7 mouse cellular contexts compared by ENCODE assay signal in the genomic region with DNA sequence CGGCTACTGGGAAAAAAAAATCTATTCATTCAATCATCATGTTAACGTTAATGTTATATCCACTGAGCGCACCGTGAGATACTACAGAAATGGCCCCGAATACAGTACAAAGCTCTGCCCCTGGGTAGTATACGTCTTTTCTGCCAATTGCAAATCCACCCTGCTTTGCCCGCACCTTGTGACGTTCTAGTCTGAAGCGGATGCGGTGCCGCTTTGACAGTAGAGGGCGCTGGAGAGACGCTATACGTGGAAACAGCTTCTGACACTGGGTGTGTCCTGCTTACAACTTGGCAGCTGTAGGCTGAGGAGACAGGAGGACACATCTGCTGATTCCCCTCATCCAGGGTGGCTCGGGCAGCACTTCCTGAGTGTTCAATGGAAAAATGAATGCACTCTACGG.
DNase-seq lines count a peak whose midpoint lies in the region; ATAC-seq and TF ChIP-seq lines count a peak whose summit lies in the region.

No protein-coding gene starts in this region.

- no peak overlapping the region for H3K4me3 ChIP-seq in intestine, embryonic 16.5 days (ENCODE audit: low read length)
- H3K4me3 ChIP-seq in midbrain, embryonic 12.5 days, result 0 out of 2 replicates have a peak overlapping the region, but pooled peaks have one; percentile 12
- no peak overlapping the region for H3K4me3 ChIP-seq in spleen, adult 2 months (ENCODE audit: extremely low read depth, insufficient read depth, insufficient read length)

- H3K4me2 ChIP-seq in intestine, embryonic 16.5 days (ENCODE audit: low read depth, low read length), result peak overlapping the region; percentile 29
- H3K4me2 ChIP-seq in midbrain, embryonic 12.5 days (replicated peaks), result peak overlapping the region; percentile 39

- H3K27me3 ChIP-seq in intestine, embryonic 16.5 days (replicated peaks; ENCODE audit: control insufficient read depth, insufficient read depth, low read length), result no peaks in the 10 kb centered on the region
- no peaks in the 10 kb centered on the region for H3K27me3 ChIP-seq in midbrain, embryonic 12.5 days
- H3K27me3 ChIP-seq in spleen, adult 2 months (ENCODE audit: control insufficient read depth, insufficient read depth, low read length), result no peaks in the 10 kb centered on the region

- no peaks in the 10 kb centered on the region for H3K36me3 ChIP-seq in intestine, embryonic 16.5 days (ENCODE audit: control insufficient read depth, insufficient read depth, low read length)
- no peaks in the 10 kb centered on the region for H3K36me3 ChIP-seq in midbrain, embryonic 12.5 days
- H3K36me3 ChIP-seq in spleen, adult 2 months (ENCODE audit: control insufficient read depth, insufficient read depth, low read length), result no peaks in the 10 kb centered on the region

- intact Hi-C loops in left cerebral cortex, postnatal 14 days (cut with DNase I), result loop anchor here (10.0 kb wide), 1 partner anchor 1553 kb away; a partner anchor contains a TSS

- H3K9me3 ChIP-seq in intestine, embryonic 16.5 days (ENCODE audit: control insufficient read depth, low read length), result no peaks in the 10 kb centered on the region
- no peaks in the 10 kb centered on the region for H3K9me3 ChIP-seq in midbrain, embryonic 12.5 days

- WGBS in intestine, embryonic 16.5 days, result 8% methylated on average over 16 of the region's 16 CpGs
- WGBS in midbrain, embryonic 12.5 days, result 11% methylated on average over 16 of the region's 16 CpGs
- WGBS in spleen, adult 2 months, result 10% methylated on average over 16 of the region's 16 CpGs

- no peak overlapping the region for H3K9ac ChIP-seq in intestine, embryonic 16.5 days (ENCODE audit: low read depth, low read length)
- no peak overlapping the region for H3K9ac ChIP-seq in midbrain, embryonic 12.5 days (replicated peaks)

- peak; percentile 84 for ATAC-seq in intestine, embryonic 16.5 days
- peak; percentile 73 for ATAC-seq in midbrain, embryonic 12.5 days (ENCODE audit: low FRiP score, low read depth)

- peak; percentile 88 for DNase-seq in adrenal gland, postnatal 14 days
- DNase-seq in embryo, embryonic 11.5 days (ENCODE audit: low read depth, low spot score), result peak; percentile 57
- peak; percentile 43 to 80 for DNase-seq in gastrocnemius, postnatal 4 days (ENCODE audit: low spot score in 2 of 2)
- peak; percentile 92 to 96 for DNase-seq in left cerebral cortex, postnatal 14 days (ENCODE audit: low spot score in 2 of 2)
- DNase-seq in spleen, adult 2 months (ENCODE audit: low read depth in 1 of 2, low spot score in 2 of 2), result peak in 1 of 2 experiments; percentile 67

- no peak overlapping the region for H3K27ac ChIP-seq in intestine, embryonic 16.5 days (ENCODE audit: low read length)
- no peak overlapping the region for H3K27ac ChIP-seq in midbrain, embryonic 12.5 days (replicated peaks)
- H3K27ac ChIP-seq in spleen, adult 2 months (ENCODE audit: insufficient read depth, low read length), result no peak overlapping the region

- peak; percentile 40; the same call in 1 of the 2 replicates for TF ChIP-seq CTCF in spleen, adult 2 months (IDR thresholded peaks at IDR 0.05; ENCODE audit: extremely low read depth, insufficient read depth, insufficient read length, insufficient replicate concordance)

- H3K4me1 ChIP-seq in intestine, embryonic 16.5 days (ENCODE audit: control insufficient read depth, insufficient read depth, low read length), result peaks cover 5% of the 10 kb centered on the region; the same call in 1 of the 2 replicates
- no peaks in the 10 kb centered on the region for H3K4me1 ChIP-seq in midbrain, embryonic 12.5 days
- no peaks in the 10 kb centered on the region for H3K4me1 ChIP-seq in spleen, adult 2 months (ENCODE audit: control insufficient read depth, insufficient read depth, insufficient read length)

- TF ChIP-seq POLR2A in spleen, adult 2 months (IDR thresholded peaks at IDR 0.05; ENCODE audit: low read depth, low read length), result no peak
